Mouse (Mus musculus) heart, adult 18-20 months (tissue): Measurements from ENCODE around the gene Phlpp2. TPM values are rescaled to one million over a fixed set of nuclear protein-coding genes. Genes with fewer than 3 reads are reported as not detected.
A peak's percentile ranks its signal among the peaks of the same experiment; 100 is the strongest.

Experiments
- DNase-seq, 2 experiments: peaks; one replicate each; pipeline ENCODE4 v3.0.0; 2021 to 2022; ENCODE audit warnings: mixed read lengths in 1 of 2
- total RNA-seq, 2 experiments: library from RNA; stranded (reverse); gene quantifications; 2 replicates each; pipeline ENCODE4 v1.2.3; 2021

Gene Phlpp2
- total RNA-seq, 2 experiments from 2014 or later, result 3.0 to 3.4 TPM

DNA sequence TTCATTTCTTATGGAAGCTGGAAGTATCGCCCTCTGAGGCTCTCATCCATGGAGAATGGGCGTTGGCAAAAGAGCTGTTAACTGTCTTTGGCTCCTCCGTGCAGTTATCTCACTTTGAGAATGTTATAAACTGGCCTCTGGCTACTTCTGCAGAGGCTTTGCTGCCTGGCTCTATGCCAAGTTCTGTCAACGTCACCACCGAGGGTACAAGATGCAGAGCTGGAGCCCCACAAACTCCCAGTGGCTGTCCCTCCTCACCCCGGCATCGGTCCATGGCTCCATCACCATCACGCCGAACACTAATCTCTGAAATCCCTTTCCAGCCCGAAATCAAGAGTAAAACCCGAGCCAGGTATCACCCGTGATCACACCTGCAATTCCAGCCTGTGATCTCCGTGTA is 95.1 kb downstream of the Phlpp2 start:
- no peak for DNase-seq

DNA sequence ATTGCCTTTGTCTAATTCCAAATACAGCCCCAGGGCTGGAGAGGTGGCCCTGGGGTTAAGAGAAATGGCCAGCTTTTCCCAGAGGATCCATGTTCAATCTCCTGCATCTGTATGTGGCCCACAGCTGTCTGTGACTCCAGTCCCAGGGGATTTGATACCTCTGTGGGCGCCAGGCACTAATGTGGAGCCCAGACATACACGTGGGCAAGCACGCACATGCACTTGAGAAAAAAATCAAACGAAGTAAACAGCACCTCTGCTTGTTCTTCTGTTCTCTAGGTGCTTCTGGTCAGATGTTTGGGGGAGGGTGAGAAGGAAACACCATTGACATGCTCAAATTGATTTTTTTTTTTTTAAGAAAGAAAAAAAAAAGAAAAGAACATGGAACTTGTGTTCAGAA is 95.8 kb downstream of the Phlpp2 start:
- no peak for DNase-seq

DNA sequence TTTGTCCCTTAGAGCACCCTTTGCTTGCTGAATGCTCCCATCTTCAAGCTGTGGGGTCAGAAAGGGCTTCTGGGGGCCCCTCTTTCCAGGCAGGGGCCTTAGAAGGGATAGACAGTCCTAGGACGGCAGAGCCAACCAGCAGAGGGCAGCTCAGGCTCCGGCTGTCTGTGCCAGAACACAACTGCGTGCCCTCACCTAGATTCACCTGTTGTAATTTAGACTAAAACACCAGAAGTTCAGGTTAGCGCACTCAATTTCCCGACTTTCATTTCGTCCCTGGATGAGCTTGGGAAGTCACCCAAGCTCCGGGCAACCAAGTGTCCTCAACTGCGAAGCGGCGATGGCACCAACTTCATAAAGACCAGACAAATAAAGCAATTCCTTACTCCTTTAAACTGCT is 100.5 kb downstream of the Phlpp2 start:
- DNase-seq, result no peak

DNA sequence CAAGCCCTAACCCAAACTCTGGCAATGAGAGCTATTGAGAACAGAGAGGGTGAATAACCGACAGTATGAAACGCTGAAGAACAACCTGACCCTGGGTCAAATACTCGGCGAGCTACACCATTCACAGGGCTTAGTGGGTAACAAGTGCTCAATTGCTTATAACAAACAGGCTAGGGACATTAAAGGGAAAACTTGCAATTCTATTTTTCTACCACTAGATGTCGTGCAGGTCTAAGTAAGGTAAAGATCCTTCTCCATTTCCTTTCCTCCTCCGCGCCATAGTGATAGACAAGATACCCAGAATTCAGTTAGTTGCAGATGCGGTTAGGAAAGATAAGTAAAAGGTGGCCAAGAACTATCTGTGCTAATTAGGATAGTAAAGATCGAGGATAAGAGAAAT is 102.0 kb downstream of the Phlpp2 start:
- peak in 1 of 2 experiments; percentile 36 for DNase-seq

DNA sequence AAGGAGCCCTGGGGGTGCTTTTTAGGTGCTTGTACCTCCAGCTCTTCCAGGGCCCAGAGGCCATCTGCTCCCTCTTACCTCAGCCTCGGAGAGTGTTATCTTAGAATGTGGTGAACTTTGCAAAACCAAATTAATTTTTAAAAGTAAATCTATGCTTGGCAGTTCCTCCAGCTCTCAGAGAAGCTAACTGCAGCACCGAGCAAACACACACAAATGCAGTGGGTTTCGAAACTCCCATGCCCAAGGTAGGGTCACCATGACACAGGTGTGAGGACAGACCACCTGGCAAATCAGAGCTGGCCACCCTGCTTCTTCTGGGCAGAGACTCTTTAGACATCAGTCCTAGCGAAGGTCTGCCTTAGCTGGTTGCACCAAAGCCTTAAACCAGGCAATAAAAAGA is 104.6 kb downstream of the Phlpp2 start:
- DNase-seq, result no peak

DNA sequence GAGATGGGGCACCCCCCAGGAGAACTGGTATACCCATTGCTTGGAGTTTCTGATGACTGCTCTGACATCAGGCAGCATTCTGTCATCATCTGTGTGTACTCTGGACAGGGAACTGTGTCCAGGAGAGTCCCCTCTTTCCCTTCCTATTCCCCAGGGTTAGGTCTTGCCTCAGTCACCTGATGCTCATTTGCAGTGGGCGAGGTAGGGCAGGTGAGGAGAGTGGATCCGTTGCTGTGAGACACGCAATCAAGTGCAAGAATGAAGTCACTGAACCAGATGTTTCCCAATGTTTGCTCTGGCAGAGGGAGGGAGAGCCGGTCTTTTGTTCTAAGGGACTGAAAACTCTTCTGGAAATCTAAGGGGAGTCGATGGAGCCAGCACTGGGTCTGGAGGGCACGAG is 111.0 kb downstream of the Phlpp2 start:
- DNase-seq, result no peak

DNA sequence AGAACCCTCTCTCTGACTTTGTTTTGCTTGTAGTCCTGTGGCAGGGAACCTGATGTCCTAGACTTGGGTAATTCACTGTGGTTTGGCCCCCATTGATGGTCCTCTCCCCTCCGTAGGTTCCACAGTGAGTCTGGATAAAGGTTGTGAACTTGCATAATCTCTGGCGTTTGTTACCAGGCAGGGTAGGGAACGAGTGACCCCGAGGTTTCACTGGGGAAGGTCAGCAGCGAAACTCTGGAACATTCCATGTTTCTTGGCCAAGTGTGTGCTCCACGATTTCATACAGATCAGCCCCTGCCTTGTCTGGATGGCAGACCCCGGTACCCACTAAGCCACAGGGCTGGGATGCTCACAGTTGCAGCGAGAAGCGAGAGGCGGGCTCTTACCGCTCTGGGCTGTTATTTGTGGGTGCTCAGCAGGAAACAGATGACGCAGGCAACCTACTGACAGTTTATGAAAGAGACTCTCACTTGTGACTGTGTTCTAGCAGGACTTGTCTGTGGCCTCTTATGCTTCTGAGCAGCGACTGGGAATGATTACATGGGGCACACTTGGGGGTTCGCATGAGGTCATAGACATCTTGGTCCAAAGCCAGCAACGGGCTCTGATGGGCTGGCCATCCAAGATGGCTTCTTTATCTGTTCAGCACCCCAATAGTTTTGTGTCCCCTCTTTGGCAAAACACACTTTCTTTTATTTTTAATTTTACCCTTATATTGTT is 114.2 kb downstream of the Phlpp2 start:
- DNase-seq, result no peak

DNA sequence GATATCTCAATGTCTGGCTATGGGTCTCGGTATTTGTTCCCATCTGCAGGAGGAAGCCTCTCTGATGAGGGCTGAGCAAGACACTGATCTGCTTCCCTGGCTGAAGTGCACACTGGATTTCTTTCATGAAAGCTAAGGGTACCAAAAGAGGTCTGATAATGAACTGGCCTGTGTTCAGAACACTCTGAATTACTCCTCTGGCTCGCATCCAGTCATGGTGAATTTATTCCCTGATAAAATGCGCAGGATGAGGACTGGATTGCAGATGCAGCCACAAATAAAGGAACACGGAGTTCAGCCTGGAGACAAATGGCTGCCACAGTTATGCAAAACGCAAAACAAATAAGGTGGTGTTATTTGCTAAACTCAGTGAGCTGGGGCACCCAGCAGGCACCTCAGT is 115.6 kb downstream of the Phlpp2 start:
- DNase-seq, result peak in 1 of 2 experiments; percentile 37

DNA sequence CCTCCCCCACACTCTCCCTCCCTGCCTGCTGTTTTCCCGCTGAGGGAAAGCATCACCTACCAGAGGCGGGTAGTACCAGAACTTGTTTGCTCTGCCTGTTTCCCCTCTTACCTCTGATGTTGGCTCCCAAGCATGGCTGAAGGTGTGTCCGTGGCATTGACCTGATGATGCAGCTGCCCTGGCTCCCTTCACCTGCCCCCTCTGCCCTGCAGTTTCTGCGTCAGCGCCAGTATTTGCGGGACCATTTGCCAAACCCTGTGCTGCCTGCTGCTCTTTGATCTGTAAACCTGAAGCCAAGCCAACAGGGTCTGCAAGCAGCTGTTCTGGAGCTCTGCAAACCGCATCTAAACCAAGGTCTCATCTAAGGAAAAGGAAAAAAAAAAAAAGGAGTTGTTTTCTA is 118.0 kb downstream of the Phlpp2 start:
- DNase-seq, result peak in 1 of 2 experiments; percentile 18

DNA sequence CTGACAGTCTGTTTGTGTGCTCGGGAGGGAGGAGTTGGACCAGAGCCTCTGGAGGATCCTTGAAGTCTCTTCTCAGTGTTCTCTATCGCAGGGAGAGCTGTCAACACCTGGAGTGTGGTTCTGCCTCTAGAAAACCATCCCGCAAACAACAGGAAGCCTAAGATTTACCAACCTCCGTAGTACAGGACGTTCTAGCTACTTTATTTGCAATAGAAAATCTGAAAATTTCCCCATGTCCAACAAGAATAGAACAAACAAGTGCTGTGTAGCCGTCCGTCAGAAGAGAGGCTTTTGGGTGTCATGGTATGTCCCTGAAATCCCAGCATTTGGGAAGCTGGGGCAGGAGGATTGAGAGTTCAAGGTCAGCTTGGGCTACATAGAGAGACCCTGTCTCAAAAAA is 119.4 kb downstream of the Phlpp2 start:
- peak in 1 of 2 experiments; percentile 35 for DNase-seq

DNA sequence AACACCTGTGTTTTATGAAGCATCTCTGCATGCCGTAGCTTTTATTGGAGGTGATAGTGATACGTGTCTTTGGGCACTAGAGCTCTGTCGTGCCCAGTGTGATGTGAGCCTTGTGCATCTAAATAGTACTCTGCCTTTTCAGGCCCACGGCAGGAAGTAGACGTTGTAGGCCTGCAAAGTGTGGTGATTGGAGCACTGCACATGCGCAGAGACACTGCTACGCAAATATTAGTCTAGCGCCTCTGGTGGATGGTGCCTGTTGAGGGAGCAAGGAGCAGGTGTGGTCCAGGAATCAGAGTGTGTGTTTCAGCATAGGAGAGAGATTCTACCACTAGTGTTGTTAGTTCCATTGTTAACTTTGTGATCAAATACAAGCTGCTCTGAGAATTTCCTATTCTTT is 120.8 kb downstream of the Phlpp2 start:
- no peak for DNase-seq

DNA sequence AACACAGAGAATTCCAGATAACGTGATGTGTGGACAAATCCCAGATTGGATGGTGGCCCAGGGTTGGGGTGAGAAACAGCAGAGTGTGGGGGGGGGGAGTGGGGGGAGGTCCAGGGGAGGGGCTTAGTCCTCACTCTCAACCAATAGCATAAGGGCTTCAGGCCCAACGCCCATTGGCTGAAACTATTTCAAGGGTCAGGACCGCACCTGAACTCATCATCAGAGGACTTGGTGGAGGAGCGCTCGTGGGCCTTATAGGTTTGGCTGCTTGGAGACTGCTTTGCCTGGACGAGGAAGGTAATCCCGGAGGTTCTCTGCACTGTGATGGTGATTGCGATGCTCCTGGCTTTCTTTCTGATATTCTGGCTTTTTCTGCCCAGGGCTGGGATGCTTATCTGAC is 121.9 kb downstream of the Phlpp2 start, which contains the start of gene Tat:
Gene Tat, plus strand, starts transcription at position 214 of the 400 bp plus-strand sequence.
- DNase-seq, result no peak

DNA sequence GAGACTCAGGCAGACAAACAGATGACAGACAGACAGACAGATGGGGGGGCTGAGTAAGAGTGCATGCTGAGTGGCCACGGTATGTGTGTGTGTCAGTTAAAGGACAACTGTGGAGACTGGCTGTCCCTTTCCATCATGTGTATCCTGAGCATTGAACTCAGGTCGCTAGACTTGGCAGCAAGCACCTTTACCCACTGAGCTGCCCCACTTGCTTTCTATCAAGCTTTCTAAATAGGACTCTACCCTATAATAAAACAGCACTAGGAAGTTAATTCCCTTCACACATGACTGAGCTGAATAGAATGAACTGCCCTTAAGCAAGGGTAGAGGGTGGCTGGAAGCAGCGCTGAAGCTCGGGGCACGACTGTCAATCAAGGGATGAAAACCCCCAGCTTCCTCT is 123.8 kb downstream of the Phlpp2 start:
- DNase-seq, result no peak

DNA sequence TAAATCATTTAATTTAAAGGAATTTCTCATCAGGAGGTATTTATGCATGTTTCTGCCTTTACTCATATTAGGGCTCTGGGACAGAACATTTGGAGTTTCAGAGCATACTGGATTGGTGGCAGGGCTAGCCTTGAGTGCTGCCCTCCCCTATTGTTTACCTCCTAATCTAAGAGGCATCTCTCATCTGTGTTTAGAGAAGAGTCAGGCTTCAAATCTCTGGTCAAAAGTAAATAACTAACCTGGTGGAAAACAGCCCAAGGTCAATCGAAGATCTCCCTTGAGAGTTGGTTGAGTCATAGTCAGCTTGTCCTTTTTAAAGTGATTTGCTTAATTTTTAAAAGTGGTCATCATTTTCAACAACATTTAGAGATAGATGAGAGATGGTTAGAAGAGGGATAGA is 124.6 kb downstream of the Phlpp2 start:
- DNase-seq, result no peak

Other genes starting within 250 kb of the Phlpp2 start
- gene Ist1, start 175.3 kb upstream of the Phlpp2 start, total RNA-seq, result 10 to 100 TPM; 41.4 to 42.8 TPM
- gene Zfp821, start 163.0 kb upstream of the Phlpp2 start, total RNA-seq, result 1 to 10 TPM; 4.5 to 5.8 TPM
- 10 to 100 TPM; 21.2 TPM for gene Atxn1l, start 130.8 kb upstream of the Phlpp2 start, total RNA-seq
- 10 to 100 TPM; 35.0 to 38.8 TPM for gene Ap1g1, start 90.0 kb upstream of the Phlpp2 start, total RNA-seq
- gene Marveld3, start 93.7 kb downstream of the Phlpp2 start, total RNA-seq, result under 1 TPM in 1 of 2 experiments, not detected in 1; 0.46 TPM
- 1 to 10 TPM in 1 of 2 experiments, under 1 TPM in 1; 0.50 to 3.6 TPM for gene Tat, start 121.9 kb downstream of the Phlpp2 start, total RNA-seq
- gene Chst4, start 171.2 kb downstream of the Phlpp2 start, total RNA-seq, result 1 to 10 TPM; 1.7 to 5.4 TPM
- gene Zfp612, start 211.2 kb downstream of the Phlpp2 start, total RNA-seq, result 1 to 10 TPM; 4.7 to 6.3 TPM
- gene Gm21964, start 232.7 kb downstream of the Phlpp2 start, total RNA-seq, result not detected
- gene Gm17720, start 234.2 kb downstream of the Phlpp2 start, total RNA-seq, result not detected